Mouse (Mus musculus) naive thymus-derived CD4-positive, alpha-beta T cell, adult 2 months (primary cell): ENCODE results near the gene Hes1.
"Not testable (repeated sequence)": the region's sequence is repeated elsewhere in the genome, so short reads cannot be mapped to it uniquely, and the experiment has no call there.

Experiments used
- DNase-seq: peaks from one replicate; pipeline ENCODE4 v3.0.0-alpha.2; 2011; ENCODE audit warnings: low read depth

Hes1 gene

GRCm38 (mm10) chr16:30069950-30070770 is 6.0 kb downstream of the Hes1 start:
- DNase-seq = peak; percentile 56

GRCm38 (mm10) chr16:30070771-30071191 is 6.6 kb downstream of the Hes1 start:
- peak; percentile 45 for DNase-seq

- no peak for DNase-seq
These were observed 9.1 kb downstream of the Hes1 start for GRCm38 (mm10) chr16:30073317-30073716.

GRCm38 (mm10) chr16:30081498-30081897 is 17.3 kb downstream of the Hes1 start:
- DNase-seq = no peak

GRCm38 (mm10) chr16:30081980-30082379 is 17.8 kb downstream of the Hes1 start:
- DNase-seq = no peak

GRCm38 (mm10) chr16:30082965-30083364 is 18.8 kb downstream of the Hes1 start:
- no peak for DNase-seq

DNA sequence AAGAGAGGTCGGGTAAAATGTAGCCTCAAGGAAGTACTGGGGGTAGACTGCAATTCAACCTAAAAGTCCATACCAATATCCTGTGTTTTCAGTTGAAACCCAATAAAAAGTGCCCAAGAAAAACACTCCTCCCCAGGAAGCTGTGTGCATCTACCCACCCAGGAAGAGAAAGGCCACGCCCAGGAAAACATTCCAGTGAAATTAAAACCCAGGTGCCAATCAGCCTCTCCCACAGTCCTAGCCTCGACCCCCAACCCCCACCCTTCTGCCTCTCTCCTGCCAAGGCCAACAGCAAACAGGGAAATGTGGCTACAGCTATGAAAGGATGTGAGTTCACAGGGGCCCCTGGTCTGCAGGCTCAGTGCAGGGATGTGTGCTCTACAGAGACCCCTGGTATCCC is 19.4 kb downstream of the Hes1 start:
- DNase-seq = no peak

- no peak for DNase-seq
These were observed 24.5 kb downstream of the Hes1 start for GRCm38 (mm10) chr16:30088646-30089045.

- no peak for DNase-seq
These were observed 26.1 kb downstream of the Hes1 start for GRCm38 (mm10) chr16:30090200-30090865.

DNA sequence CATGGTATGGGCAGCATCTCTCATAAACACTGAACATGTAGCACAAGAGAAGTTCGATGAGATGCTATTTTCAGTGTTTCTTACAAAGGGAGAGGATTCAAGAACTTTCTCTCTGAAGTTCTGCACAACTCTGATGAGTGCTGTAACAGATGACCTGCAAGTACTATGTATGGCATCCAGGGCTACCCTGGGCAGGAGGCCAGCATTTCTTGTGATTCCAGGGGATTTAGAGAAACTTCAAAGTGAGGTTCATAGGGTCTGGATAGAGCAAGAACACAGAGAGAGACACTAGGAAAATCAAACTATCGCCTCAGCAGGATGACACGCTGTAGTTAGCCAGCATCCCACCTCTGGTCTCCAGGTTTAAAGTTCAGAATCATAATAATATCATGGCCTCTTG is 31.9 kb downstream of the Hes1 start:
- no peak for DNase-seq

DNA sequence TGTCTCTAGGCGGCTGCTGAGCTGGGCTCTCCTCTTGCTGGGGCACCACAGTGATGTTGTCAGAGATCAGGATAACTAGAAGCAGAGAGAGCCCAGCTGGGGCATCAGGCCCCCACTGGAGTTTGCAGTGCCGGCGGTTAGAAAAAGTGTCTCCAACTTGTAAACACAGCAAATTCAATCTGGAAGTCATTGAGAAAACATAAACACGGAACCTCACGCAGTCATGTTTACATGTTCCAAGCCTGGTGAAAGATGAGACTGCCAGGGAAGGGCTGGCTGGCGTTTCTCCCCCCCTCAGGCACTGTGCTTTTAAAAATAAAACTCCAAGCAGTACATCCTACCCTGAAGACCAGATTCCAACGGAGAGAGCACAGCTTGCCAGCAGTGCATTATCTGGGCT is 32.3 kb downstream of the Hes1 start:
- DNase-seq = no peak

GRCm38 (mm10) chr16:30099124-30099523 is 34.9 kb downstream of the Hes1 start:
- DNase-seq = no peak

- DNase-seq = no peak
These were observed 38.1 kb downstream of the Hes1 start for GRCm38 (mm10) chr16:30102149-30102915.

DNA sequence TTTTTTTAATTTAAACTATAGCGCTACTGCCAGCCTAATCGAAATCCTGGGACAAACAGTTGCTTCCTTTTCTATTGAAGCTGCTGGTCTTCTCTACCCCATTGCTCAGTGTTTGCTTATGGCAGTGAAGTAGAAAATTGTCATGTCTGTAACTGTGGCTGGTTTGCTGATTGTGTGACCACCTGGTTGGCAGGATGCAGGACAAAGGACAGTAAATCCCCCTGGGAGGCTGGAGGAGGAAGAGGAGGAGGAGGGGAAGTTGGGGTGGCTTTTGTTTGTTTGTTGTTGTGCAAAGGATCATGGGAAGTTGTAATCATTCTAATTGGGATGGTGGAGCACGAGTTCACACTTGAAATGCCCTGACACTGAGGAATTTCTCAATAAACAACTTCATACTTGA is 38.8 kb downstream of the Hes1 start:
- DNase-seq = no peak

DNA sequence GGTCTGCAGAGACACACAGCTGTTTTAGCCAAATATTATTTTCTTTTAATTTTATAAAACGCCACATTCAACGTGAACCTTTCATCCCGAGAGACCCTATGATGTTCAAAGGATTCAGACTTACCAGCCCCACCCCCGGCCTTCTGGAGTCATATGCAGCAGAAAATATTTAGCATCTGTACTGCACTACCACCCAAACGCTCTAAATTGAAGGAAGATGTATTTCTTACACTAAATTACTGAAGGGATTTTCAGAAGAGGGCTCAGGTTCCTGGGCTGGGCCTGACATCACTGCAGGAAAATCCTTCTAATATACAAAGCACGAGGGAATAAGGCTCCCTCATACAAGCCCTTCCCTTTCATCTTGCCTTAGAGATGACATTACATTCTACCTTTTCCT is 39.3 kb downstream of the Hes1 start:
- no peak for DNase-seq

DNA sequence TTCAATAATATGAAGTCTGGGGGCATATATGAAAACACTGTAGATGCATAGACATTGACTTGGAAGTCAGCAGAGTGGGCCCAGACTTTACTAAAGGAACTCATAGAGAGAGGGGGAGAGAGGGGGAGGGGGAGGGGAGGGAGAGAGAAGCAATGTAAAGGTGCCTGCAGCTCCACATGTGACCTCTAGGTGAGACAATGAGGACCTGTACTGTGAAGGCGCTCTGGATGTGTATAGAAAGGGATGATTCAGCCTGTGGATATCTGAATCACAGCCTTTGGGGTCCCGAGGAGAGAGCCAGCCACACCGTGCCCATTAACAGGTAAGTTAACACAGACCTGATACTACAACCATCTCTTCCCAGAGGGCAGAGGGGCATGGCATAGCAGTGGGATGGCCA is 40.2 kb downstream of the Hes1 start:
- no peak for DNase-seq

GRCm38 (mm10) chr16:30105476-30105875 is 41.3 kb downstream of the Hes1 start:
- DNase-seq = no peak

GRCm38 (mm10) chr16:30108167-30108566 is 44.0 kb downstream of the Hes1 start:
- DNase-seq = not testable (repeated sequence)

- DNase-seq = no peak
These were observed 46.3 kb downstream of the Hes1 start for GRCm38 (mm10) chr16:30110466-30110865.

DNA sequence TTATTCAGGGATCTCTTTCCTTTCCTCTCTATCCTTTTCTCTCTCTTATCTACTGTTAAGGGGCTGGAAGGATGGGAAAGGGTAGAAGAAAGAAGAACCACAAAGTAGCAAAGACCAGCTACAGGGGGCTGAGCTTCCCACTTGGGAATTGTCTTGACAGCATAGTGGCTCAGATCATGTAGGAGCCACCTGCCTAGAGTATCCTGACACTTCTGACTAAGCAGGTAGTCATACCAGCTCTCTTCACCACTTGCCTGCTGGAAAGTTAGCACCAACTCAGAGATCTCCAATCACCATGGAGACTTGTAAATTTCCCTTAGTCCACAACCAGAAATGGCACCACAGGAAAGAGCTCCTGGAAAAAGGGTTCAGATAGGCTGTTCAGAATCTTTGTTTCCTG is 46.9 kb downstream of the Hes1 start:
- no peak for DNase-seq

DNA sequence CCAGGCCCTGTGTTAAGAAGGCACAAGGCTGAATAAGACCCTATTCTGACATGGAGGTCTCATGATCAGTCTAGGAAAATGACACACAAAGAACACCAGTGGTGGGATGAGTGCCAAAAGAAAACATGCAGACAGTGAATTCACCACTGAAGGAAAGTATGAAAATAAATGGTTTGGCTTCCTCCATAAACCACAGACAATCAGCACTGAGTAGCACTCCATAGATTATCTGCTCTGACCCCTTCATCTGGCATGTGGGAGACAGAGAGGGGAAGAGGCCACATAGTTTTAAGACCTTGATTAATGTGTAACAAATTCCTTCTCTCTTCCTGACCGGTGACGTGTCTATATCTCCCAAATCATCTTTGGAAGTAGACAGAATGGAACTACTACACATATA is 47.4 kb downstream of the Hes1 start:
- no peak for DNase-seq

DNA sequence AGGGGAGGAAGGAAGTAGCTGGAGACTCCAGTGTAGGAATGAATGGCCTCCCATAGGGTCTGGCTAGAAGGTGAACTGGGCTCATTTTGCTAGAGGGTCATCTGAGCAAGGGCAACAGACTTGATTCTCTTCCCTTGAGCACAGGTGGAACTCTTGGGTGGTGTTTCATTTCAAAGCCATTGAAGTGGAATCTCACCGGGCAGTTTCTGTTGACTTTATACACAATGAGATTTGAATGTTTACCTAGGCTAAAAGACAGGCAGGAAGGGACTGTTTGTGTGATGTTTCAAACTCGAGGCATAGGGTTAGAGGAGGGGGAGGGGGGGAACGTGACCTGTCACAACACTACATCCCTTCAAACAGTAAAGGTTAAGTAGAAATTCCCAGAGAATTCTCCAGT is 49.0 kb downstream of the Hes1 start:
- no peak for DNase-seq

DNA sequence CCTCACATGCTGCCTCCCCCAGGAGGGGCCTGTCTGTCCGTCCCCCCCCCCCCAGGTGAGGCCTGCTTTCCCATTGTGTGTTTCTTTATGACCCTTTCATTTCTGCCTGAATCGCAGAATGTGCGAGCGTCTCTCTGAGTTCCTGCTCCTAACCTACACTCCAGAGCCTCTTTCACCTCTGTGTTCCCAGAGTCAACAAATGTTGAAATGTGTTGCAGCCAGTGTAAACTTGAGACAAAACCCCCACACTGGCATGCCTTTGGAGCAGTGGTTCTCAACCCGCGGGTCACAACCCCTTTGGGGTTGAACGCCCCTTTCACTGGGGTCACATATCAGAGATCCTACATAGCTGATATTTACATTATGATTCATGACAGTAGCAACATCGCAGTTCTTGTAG is 49.6 kb downstream of the Hes1 start:
- DNase-seq = no peak
